Mouse (Mus musculus) heart, postnatal 0 days (tissue): ENCODE results near the gene Aurkc.
"Not testable (repeated sequence)": the region's sequence is repeated elsewhere in the genome, so short reads cannot be mapped to it uniquely, and the experiment has no call there.

Experiments
- CTCF ChIP-seq: IDR thresholded peaks from 2 replicates; pipeline ENCODE4 v1.5.1; 2016; ENCODE audit warnings: antibody characterized with exemption, control low read depth, low read depth
- EP300 ChIP-seq: IDR thresholded peaks from 2 replicates; pipeline ENCODE4 v1.6.1; 2016; ENCODE audit warnings: antibody characterized with exemption, low read depth

DNA sequence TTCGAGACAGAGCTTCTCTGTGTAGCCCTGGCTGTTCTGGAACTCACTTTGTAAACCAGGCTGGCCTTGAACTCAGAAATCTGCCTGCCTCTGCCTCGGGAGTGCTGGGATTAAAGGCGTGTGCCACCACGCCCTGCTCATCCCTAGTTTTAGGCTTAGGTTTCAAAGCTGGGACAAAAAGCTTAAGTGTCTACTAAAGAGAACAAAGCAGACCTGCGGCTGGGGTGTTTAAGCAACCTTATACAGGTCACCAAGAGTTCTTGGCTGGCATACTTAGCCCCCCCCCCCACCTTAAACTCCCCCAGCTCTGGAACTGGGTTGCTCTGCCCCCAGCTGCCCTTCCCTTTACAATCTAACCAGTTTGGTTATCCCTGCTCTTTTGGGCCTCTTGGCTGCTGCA, 10.3 kb downstream of the Aurkc start:
- not testable (repeated sequence) for TF ChIP-seq CTCF, EP300
